Mouse (Mus musculus): ENCODE measurements around the gene Arpp21. TPM values are rescaled to one million over a fixed set of nuclear protein-coding genes. Genes with fewer than 3 reads are reported as not detected.

The Arpp21 gene
- polyA plus RNA-seq, 1 experiment, result not detected

- TF ChIP-seq CTCF (IDR thresholded peaks at IDR 0.05; ENCODE audit: low read depth, low read length), result no peak
- no peak for TF ChIP-seq POLR2A (IDR thresholded peaks at IDR 0.05; ENCODE audit: insufficient read depth, low read length)
- TF ChIP-seq EP300 (IDR thresholded peaks at IDR 0.05; ENCODE audit: insufficient read depth, low read depth, low read length), result no peak
These were observed 62.0 kb downstream of the Arpp21 start for GRCm38 (mm10) chr9:112173778-112174177.

GRCm38 (mm10) chr9:112164677-112165076 lies 71.1 kb downstream of the Arpp21 start:
- no peak overlapping the region for H3K4me3 ChIP-seq (ENCODE audit: low read depth, low read length)
- no peak overlapping the region for H3K27ac ChIP-seq (ENCODE audit: insufficient read depth, low read length)
- H3K9ac ChIP-seq (ENCODE audit: low read depth, poor library complexity, severe bottlenecking), result no peak overlapping the region
- TF ChIP-seq POLR2A (IDR thresholded peaks at IDR 0.05; ENCODE audit: insufficient read depth, low read length), result no peak
- no peak for TF ChIP-seq CTCF (IDR thresholded peaks at IDR 0.05; ENCODE audit: low read depth, low read length)
- no peak for TF ChIP-seq EP300 (IDR thresholded peaks at IDR 0.05; ENCODE audit: insufficient read depth, low read depth, low read length)
- no peaks in the 10 kb centered on the region for H3K36me3 ChIP-seq (ENCODE audit: control insufficient read depth, insufficient read depth, low read length, poor library complexity, severe bottlenecking)
- no peaks in the 10 kb centered on the region for H3K4me1 ChIP-seq (ENCODE audit: control insufficient read depth, insufficient read depth, low read length)
- no peaks in the 10 kb centered on the region for H3K9me3 ChIP-seq (replicated peaks; ENCODE audit: control insufficient read depth, insufficient read depth, low read length, poor library complexity, severe bottlenecking)
- H3K27me3 ChIP-seq (ENCODE audit: control insufficient read depth, insufficient read depth, low read length, poor library complexity, severe bottlenecking), result no peaks in the 10 kb centered on the region

More at GRCm38 (mm10) chr9:112173778-112174177, 62.0 kb downstream of the Arpp21 start:
- H3K27ac ChIP-seq (ENCODE audit: insufficient read depth, low read length), result no peak overlapping the region
- no peaks in the 10 kb centered on the region for H3K27me3 ChIP-seq (ENCODE audit: control insufficient read depth, insufficient read depth, low read length, poor library complexity, severe bottlenecking)
- no peak overlapping the region for H3K9ac ChIP-seq (ENCODE audit: low read depth, poor library complexity, severe bottlenecking)
- no peaks in the 10 kb centered on the region for H3K9me3 ChIP-seq (replicated peaks; ENCODE audit: control insufficient read depth, insufficient read depth, low read length, poor library complexity, severe bottlenecking)
- H3K4me3 ChIP-seq (ENCODE audit: low read depth, low read length), result no peak overlapping the region
- no peaks in the 10 kb centered on the region for H3K36me3 ChIP-seq (ENCODE audit: control insufficient read depth, insufficient read depth, low read length, poor library complexity, severe bottlenecking)
- H3K4me1 ChIP-seq (ENCODE audit: control insufficient read depth, insufficient read depth, low read length), result no peaks in the 10 kb centered on the region

- Histone ChIP-seq H3K9me3 (replicated peaks; ENCODE audit: control insufficient read depth, insufficient read depth, low read length, poor library complexity, severe bottlenecking) (no peaks in the 10 kb centered on the region), H3K36me3 (ENCODE audit: control insufficient read depth, insufficient read depth, low read length, poor library complexity, severe bottlenecking) (no peaks in the 10 kb centered on the region), H3K4me1 (ENCODE audit: control insufficient read depth, insufficient read depth, low read length) (no peaks in the 10 kb centered on the region), H3K27ac (ENCODE audit: insufficient read depth, low read length) (no peak overlapping the region), H3K9ac (ENCODE audit: low read depth, poor library complexity, severe bottlenecking) (no peak overlapping the region), H3K27me3 (ENCODE audit: control insufficient read depth, insufficient read depth, low read length, poor library complexity, severe bottlenecking) (no peaks in the 10 kb centered on the region), H3K4me3 (ENCODE audit: low read depth, low read length) (no peak overlapping the region)
- TF ChIP-seq POLR2A (IDR thresholded peaks at IDR 0.05; ENCODE audit: insufficient read depth, low read length) (no peak), EP300 (IDR thresholded peaks at IDR 0.05; ENCODE audit: insufficient read depth, low read depth, low read length) (no peak), CTCF (IDR thresholded peaks at IDR 0.05; ENCODE audit: low read depth, low read length) (no peak)
These were observed 74.8 kb downstream of the Arpp21 start for GRCm38 (mm10) chr9:112160981-112161380.

GRCm38 (mm10) chr9:112153972-112154371 lies 81.8 kb downstream of the Arpp21 start:
- no peak overlapping the region for H3K4me3 ChIP-seq (ENCODE audit: low read depth, low read length)
- H3K27me3 ChIP-seq (ENCODE audit: control insufficient read depth, insufficient read depth, low read length, poor library complexity, severe bottlenecking), result no peaks in the 10 kb centered on the region
- H3K36me3 ChIP-seq (ENCODE audit: control insufficient read depth, insufficient read depth, low read length, poor library complexity, severe bottlenecking), result no peaks in the 10 kb centered on the region
- H3K9ac ChIP-seq (ENCODE audit: low read depth, poor library complexity, severe bottlenecking), result no peak overlapping the region
- no peaks in the 10 kb centered on the region for H3K9me3 ChIP-seq (replicated peaks; ENCODE audit: control insufficient read depth, insufficient read depth, low read length, poor library complexity, severe bottlenecking)
- H3K27ac ChIP-seq (ENCODE audit: insufficient read depth, low read length), result no peak overlapping the region
- TF ChIP-seq EP300 (IDR thresholded peaks at IDR 0.05; ENCODE audit: insufficient read depth, low read depth, low read length) (no peak), CTCF (IDR thresholded peaks at IDR 0.05; ENCODE audit: low read depth, low read length) (no peak), POLR2A (IDR thresholded peaks at IDR 0.05; ENCODE audit: insufficient read depth, low read length) (no peak)
- H3K4me1 ChIP-seq (ENCODE audit: control insufficient read depth, insufficient read depth, low read length), result no peaks in the 10 kb centered on the region

- no peaks in the 10 kb centered on the region for H3K9me3 ChIP-seq (replicated peaks; ENCODE audit: control insufficient read depth, insufficient read depth, low read length, poor library complexity, severe bottlenecking)
- TF ChIP-seq EP300 (IDR thresholded peaks at IDR 0.05; ENCODE audit: insufficient read depth, low read depth, low read length) (no peak), CTCF (IDR thresholded peaks at IDR 0.05; ENCODE audit: low read depth, low read length) (no peak), POLR2A (IDR thresholded peaks at IDR 0.05; ENCODE audit: insufficient read depth, low read length) (no peak)
- no peak overlapping the region for H3K9ac ChIP-seq (ENCODE audit: low read depth, poor library complexity, severe bottlenecking)
- no peaks in the 10 kb centered on the region for H3K27me3 ChIP-seq (ENCODE audit: control insufficient read depth, insufficient read depth, low read length, poor library complexity, severe bottlenecking)
- H3K4me3 ChIP-seq (ENCODE audit: low read depth, low read length), result no peak overlapping the region
- H3K4me1 ChIP-seq (ENCODE audit: control insufficient read depth, insufficient read depth, low read length), result no peaks in the 10 kb centered on the region
- no peaks in the 10 kb centered on the region for H3K36me3 ChIP-seq (ENCODE audit: control insufficient read depth, insufficient read depth, low read length, poor library complexity, severe bottlenecking)
- no peak overlapping the region for H3K27ac ChIP-seq (ENCODE audit: insufficient read depth, low read length)
These were observed 83.0 kb downstream of the Arpp21 start for GRCm38 (mm10) chr9:112152762-112153161.

- Histone ChIP-seq H3K27ac (ENCODE audit: insufficient read depth, low read length) (no peak overlapping the region), H3K27me3 (ENCODE audit: control insufficient read depth, insufficient read depth, low read length, poor library complexity, severe bottlenecking) (no peaks in the 10 kb centered on the region), H3K9ac (ENCODE audit: low read depth, poor library complexity, severe bottlenecking) (no peak overlapping the region), H3K9me3 (replicated peaks; ENCODE audit: control insufficient read depth, insufficient read depth, low read length, poor library complexity, severe bottlenecking) (no peaks in the 10 kb centered on the region), H3K36me3 (ENCODE audit: control insufficient read depth, insufficient read depth, low read length, poor library complexity, severe bottlenecking) (no peaks in the 10 kb centered on the region), H3K4me1 (ENCODE audit: control insufficient read depth, insufficient read depth, low read length) (no peaks in the 10 kb centered on the region), H3K4me3 (ENCODE audit: low read depth, low read length) (no peak overlapping the region)
- TF ChIP-seq EP300 (IDR thresholded peaks at IDR 0.05; ENCODE audit: insufficient read depth, low read depth, low read length) (no peak), CTCF (IDR thresholded peaks at IDR 0.05; ENCODE audit: low read depth, low read length) (no peak), POLR2A (IDR thresholded peaks at IDR 0.05; ENCODE audit: insufficient read depth, low read length) (no peak)
These were observed 84.6 kb downstream of the Arpp21 start for GRCm38 (mm10) chr9:112151177-112151576.
